Mouse (Mus musculus) limb, embryonic 11.5 days (tissue): ENCODE data around the gene Dlg4. TPM values are rescaled to one million over a fixed set of nuclear protein-coding genes. Genes with fewer than 3 reads are reported as not detected.

Experiments used
- ATAC-seq: fragments of 200-750 bp; cut with Nextera tagmentation; 2 replicates; pipeline ENCODE4 v1.8.0; 2017; ENCODE audit warnings: low read depth; ENCODE audit not compliant: insufficient number of reproducible peaks, low FRiP score, low TSS enrichment
- DNase-seq: peaks from one replicate; pipeline ENCODE4 v3.0.0-alpha.2; 2015; ENCODE audit warnings: low spot score
- H3K27ac ChIP-seq: fragments of 300-500 bp; sonication (generic); replicated peaks from 2 replicates; pipeline ENCODE4 v1.5.1; 2014; ENCODE audit warnings: low read depth, mild to moderate bottlenecking, low read length
- H3K27me3 ChIP-seq: fragments of 300-500 bp; sonication (generic); 2 replicates; pipeline ENCODE4 v1.6.1; 2014; ENCODE audit warnings: mild to moderate bottlenecking, low read length, mixed read lengths; ENCODE audit not compliant: control insufficient read depth, insufficient read depth
- H3K36me3 ChIP-seq: fragments of 300-500 bp; sonication (generic); 2 replicates; pipeline ENCODE4 v1.6.1; 2014; ENCODE audit warnings: mild to moderate bottlenecking, low read length, moderate library complexity, mixed read lengths; ENCODE audit not compliant: control insufficient read depth, insufficient read depth
- H3K4me1 ChIP-seq: fragments of 300-500 bp; sonication (generic); 2 replicates; pipeline ENCODE4 v1.6.1; 2014; ENCODE audit warnings: low read length, mixed read lengths; ENCODE audit not compliant: control insufficient read depth, insufficient read depth
- H3K4me2 ChIP-seq: fragments of 300-500 bp; sonication (generic); 2 replicates; pipeline ENCODE4 v1.6.1; 2014; ENCODE audit warnings: low read depth, mild to moderate bottlenecking, moderate library complexity; ENCODE audit not compliant: severe bottlenecking
- H3K4me3 ChIP-seq: fragments of 300-500 bp; sonication (generic); 2 replicates; pipeline ENCODE4 v1.5.1; 2014; ENCODE audit warnings: low read depth, low read length
- H3K9ac ChIP-seq: fragments of 300-500 bp; sonication (generic); 2 replicates; pipeline ENCODE4 v1.6.1; 2014; ENCODE audit warnings: mild to moderate bottlenecking, low read length
- H3K9me3 ChIP-seq: fragments of 300-500 bp; sonication (generic); 2 replicates; pipeline ENCODE4 v1.6.1; 2016; ENCODE audit warnings: low read length; ENCODE audit not compliant: control insufficient read depth
- WGBS: fragments of 180-500 bp; shearing (Covaris S2); extraction: QIAGEN DNeasy Blood & Tissue Kit; methylation state at CpG from one replicate; pipeline ENCODE4 v1.1.7; 2014; 5-methylcytosine and 5-hydroxymethylcytosine counted together
- polyA plus RNA-seq: library from polyadenylated mRNA; unstranded; fragments of >200 nt; fragmentation: Nextera tagmentation; extraction: Ambion mirVana; gene quantifications from 2 replicates; pipeline ENCODE4 v1.2.1, GENCODE M21; 2014

The Dlg4 gene
- polyA plus RNA-seq, 1 experiment from 2014 or later, result 10.8 TPM

DNA sequence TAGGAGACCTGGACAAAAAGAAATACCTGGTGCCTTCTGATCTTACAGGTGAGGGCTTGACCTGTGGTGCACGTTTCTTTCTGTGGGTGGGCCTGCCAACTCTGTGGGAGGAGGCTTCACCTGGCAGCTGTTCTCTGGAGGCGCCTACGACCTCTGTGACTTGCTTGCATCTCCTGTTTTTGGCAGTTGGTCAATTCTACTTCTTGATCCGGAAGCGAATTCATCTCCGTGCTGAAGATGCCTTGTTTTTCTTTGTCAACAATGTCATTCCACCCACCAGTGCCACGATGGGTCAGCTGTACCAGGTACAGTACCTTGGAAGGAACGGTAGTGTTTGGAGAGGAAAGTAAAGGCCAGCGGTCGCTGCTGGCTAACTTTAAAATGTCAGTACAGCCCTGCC lies 24.3 kb upstream of the Dlg4 start:
- H3K27me3 ChIP-seq, result no peaks in the 10 kb centered on the region
- H3K9me3 ChIP-seq, result no peaks in the 10 kb centered on the region
- peaks cover 4% of the 10 kb centered on the region; the same call in 1 of the 2 replicates for H3K4me1 ChIP-seq
- H3K4me2 ChIP-seq, result peak overlapping the region; percentile 55
- no peak for ATAC-seq
- 89% methylated on average over 10 of the region's 10 CpGs for WGBS
- H3K4me3 ChIP-seq, result peak overlapping the region; percentile 82
- no peak for DNase-seq
- H3K27ac ChIP-seq, result no peak overlapping the region
- H3K9ac ChIP-seq, result peak overlapping the region; percentile 17; the same call in 1 of the 2 replicates
- H3K36me3 ChIP-seq, result peaks cover 23% of the 10 kb centered on the region

DNA sequence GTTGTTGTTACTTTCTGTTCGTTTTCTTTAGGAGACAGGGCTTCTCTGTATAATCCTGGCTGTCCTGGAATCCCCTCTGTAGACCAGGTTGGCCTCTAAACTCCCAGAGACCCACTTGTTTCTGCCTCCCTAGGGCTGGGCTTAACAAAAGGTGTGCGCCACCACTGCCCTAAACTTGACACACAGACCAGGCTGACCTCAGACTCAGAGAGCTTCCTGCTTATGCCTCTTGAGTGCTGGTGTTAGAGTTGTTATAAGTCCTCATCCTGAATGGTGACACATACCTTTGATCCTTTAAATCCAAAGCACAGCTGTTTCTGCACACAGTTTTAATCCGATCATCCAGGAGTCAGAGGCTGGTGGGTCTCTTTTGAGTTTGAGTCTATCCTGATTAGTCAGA lies 23.8 kb upstream of the Dlg4 start:
- Histone ChIP-seq H3K27me3 (no peaks in the 10 kb centered on the region), H3K36me3 (peaks cover 23% of the 10 kb centered on the region), H3K9ac (no peak overlapping the region), H3K9me3 (no peaks in the 10 kb centered on the region), H3K4me1 (peaks cover 8% of the 10 kb centered on the region; the same call in 1 of the 2 replicates), H3K27ac (no peak overlapping the region), H3K4me3 (peak overlapping the region; percentile 82), H3K4me2 (no peak overlapping the region)
- 91% methylated on average over 3 of the region's 3 CpGs for WGBS
- DNase-seq (no peak), ATAC-seq (no peak)

DNA sequence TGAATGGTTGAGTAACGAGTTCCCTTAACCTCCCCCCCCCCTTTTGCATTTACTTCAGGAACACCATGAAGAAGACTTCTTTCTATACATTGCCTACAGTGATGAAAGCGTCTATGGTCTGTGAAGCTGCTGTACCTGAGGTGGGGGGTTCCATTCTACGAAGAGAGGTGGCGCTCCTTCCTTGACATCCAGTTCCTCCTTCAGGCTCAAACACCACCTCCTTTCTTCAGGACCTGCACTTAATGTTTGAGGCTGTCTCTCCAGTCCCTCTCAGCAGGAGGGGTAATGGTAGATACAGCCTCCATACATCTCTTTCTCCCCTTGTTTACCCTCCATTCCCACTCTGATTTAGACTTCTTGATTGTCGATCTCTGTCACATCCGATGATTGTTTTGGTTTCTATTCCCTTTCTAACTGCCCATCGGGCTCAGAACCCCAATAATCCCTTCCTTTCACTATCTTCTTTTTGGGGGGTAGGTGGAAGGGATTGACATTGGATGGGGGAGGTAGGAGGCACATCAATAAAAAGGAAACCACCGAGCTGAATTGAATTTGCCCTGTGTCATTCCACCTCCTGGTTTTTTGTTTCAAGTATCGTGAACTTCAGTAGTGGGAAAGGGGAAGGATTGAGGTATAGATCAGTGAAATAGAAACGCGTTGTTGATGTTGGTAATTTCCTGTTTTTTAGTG lies 22.2 kb upstream of the Dlg4 start:
- no peak for DNase-seq
- peak overlapping the region; percentile 98; the same call in 1 of the 2 replicates for H3K4me3 ChIP-seq

DNA sequence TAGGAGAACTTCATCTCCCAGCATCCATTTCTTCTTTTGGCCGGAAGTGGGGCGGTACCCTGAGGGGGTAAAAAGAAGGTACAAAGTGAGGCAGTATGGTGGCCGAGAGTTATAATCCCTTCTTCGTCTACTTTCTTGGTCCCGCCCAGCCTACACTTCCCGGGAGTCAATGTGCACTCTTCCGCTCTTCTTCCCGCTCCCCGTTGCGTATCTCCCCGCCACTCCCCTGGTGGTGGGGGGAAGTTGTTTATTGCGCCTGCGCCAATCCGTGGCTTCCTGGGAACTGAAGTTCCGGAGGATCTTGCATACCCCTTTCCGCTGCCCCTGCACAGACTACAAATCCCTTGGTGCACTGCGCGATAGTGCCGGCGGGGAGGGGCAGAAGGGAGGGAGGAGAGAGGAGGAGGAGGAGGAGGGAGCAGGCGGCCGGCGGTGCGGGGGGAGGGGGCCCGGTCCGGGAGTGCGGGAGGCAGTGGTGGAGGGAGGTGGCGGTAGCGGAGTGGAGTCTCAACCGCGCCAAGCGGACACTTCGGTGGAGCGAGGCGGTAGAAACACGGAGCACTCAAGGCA lies 21.3 kb upstream of the Dlg4 start, which contains the start of gene Phf23:
Gene Phf23 (plus strand): TSS at position 387 of the 570 bp plus-strand sequence.
- WGBS, result under 1% methylated on average over 36 of the region's 36 CpGs
- H3K27ac ChIP-seq, result peak within 1 kb of the TSS; percentile 97
- H3K27me3 ChIP-seq, result no peaks in the 10 kb centered on the region
- DNase-seq (peak; percentile 99), ATAC-seq (peak; percentile 76)
- H3K4me2 ChIP-seq, result peak within 1 kb of the TSS; percentile 48
- H3K4me3 ChIP-seq, result peak within 1 kb of the TSS; percentile 98
- peaks cover 10% of the 10 kb centered on the region; the same call in 1 of the 2 replicates for H3K4me1 ChIP-seq
- H3K36me3 ChIP-seq, result peaks cover 25% of the 10 kb centered on the region
- peak within 1 kb of the TSS; percentile 96 for H3K9ac ChIP-seq
- no peaks in the 10 kb centered on the region for H3K9me3 ChIP-seq

More for the DNA sequence above, 22.2 kb upstream of the Dlg4 start:
- Histone ChIP-seq H3K36me3 (peaks cover 25% of the 10 kb centered on the region), H3K27ac (no peak overlapping the region), H3K27me3 (no peaks in the 10 kb centered on the region), H3K4me1 (peaks cover 10% of the 10 kb centered on the region; the same call in 1 of the 2 replicates), H3K9me3 (no peaks in the 10 kb centered on the region), H3K4me2 (no peak overlapping the region), H3K9ac (no peak overlapping the region)
- WGBS, result 90% methylated on average over 11 of the region's 11 CpGs
- ATAC-seq, result no peak

DNA sequence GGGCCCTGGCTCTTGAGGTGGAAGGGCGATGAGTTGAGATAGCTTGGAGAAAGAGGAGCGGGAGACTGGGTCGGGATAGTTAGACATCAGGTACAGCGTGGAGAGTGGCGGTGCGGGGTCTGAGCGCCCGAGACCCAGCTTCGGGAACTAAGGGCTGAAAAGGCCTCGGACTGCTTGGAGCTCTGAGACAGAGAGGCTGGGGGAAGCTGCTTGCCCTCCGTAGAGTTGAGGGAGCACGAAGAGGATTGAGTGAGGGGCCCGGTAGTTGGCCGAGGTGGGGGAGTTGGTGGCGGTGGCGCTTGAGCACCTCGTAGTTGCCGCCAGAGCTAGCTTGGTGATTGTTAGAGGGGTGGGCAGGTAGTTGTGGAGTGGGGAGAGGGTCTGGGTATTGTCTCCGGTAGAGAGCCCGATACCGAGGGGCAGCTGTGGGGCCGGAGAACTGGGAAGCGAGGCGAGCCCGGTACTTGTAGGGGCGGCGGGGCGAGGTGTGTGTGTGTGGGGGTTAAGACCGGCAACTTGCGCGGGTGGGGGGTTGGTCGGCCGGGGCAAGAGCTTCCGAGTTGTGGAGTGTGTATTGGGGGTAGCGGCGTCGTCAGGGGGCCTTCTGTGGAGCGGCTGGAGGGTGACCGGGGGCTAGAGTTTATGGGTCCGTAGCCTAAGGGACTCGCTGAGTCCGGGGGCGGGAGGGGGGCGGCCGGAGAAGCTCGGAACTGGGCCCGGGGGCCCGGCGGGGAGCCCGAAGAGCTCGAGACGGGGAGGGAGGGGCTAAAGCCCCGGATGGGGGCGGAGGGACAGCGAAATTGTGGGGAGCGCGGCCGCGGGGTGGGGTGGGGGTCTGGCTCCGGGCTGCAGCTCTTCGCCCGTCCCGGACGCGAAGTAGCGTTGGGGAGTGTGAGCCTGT lies 20.3 kb upstream of the Dlg4 start:
- H3K27ac ChIP-seq, result peak overlapping the region; percentile 97
- H3K4me2 ChIP-seq, result peak overlapping the region; percentile 48
- DNase-seq (no peak), ATAC-seq (no peak)
- under 1% methylated on average over 62 of the region's 66 CpGs for WGBS
- H3K27me3 ChIP-seq, result no peaks in the 10 kb centered on the region
- peaks cover 10% of the 10 kb centered on the region; the same call in 1 of the 2 replicates for H3K4me1 ChIP-seq
- peak overlapping the region; percentile 98 for H3K4me3 ChIP-seq
- peaks cover 25% of the 10 kb centered on the region for H3K36me3 ChIP-seq
- H3K9me3 ChIP-seq, result no peaks in the 10 kb centered on the region
- H3K9ac ChIP-seq, result peak overlapping the region; percentile 96

DNA sequence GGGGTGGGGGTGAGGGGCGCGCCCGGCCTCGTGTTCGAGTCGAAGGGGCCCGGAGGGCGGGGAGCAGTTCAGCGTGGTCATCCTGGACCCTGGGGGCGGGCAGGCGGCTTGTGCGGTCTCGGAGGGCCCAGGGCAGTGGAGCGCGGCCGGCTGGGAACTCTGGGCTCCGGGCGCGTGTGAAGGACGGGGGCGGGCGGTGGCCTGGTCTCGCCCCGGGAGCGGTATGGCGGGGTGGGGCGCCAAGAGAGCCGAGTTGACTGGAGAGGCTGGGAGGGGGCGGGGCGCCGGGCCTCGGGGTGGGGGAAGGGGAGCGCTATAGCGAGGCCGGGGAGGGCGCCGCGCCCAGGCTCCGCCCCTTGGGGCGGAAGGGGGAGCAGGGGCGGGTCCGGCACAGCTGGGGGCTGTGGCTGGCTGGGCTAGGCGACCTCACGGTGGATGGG lies 19.7 kb upstream of the Dlg4 start:
- Histone ChIP-seq H3K9ac (peak overlapping the region; percentile 96), H3K4me2 (peak overlapping the region; percentile 48), H3K27ac (peak overlapping the region; percentile 97), H3K4me1 (peaks cover 15% of the 10 kb centered on the region; the same call in 1 of the 2 replicates), H3K36me3 (peaks cover 25% of the 10 kb centered on the region), H3K27me3 (no peaks in the 10 kb centered on the region), H3K4me3 (peak overlapping the region; percentile 98), H3K9me3 (no peaks in the 10 kb centered on the region)
- ATAC-seq (peak; percentile 52), DNase-seq (peak; percentile 91)
- 2% methylated on average over 30 of the region's 44 CpGs for WGBS

DNA sequence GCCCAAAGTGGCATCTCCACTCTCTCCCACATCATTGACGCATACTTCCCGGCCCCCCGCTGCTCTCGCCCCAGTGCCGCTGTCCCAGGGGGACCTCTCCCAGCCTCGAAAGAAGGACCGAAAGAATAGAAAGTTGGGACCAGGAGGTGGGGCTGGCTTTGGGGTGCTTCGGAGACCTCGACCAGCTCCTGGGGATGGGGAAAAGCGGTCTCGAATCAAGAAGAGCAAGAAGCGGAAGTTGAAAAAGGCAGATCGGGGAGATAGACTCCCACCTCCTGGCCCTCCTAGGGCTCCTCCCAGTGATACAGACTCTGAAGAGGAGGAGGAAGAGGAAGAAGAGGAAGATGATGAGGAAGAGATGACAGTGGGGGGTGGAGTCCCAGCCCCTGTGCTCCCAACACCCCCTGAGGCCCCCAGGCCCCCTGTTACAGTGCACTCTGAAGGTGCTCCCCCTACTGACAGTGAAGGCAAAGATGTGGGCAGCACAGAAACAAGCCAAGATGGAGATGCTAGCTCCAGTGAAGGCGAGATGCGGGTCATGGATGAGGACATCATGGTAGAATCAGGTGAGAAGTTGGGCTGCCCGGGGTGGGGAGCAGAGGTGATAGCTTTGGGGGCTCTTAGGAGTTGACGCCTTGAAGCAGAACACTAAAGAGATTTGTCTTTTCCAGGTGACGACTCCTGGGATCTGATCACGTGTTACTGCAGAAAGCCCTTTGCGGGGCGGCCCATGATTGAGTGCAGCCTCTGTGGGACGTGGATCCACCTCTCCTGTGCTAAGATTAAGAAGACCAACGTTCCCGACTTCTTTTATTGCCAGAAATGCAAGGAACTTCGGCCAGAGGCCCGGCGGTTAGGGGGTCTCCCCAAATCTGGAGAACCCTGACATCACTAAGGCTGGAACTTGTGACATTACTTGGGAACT lies 17.9 kb upstream of the Dlg4 start:
- Histone ChIP-seq H3K4me3 (no peak overlapping the region), H3K36me3 (peaks cover 22% of the 10 kb centered on the region), H3K4me2 (no peak overlapping the region), H3K9ac (no peak overlapping the region), H3K9me3 (no peaks in the 10 kb centered on the region), H3K27ac (no peak overlapping the region), H3K27me3 (no peaks in the 10 kb centered on the region), H3K4me1 (peaks cover 14% of the 10 kb centered on the region; the same call in 1 of the 2 replicates)
- 92% methylated on average over 27 of the region's 27 CpGs for WGBS
- DNase-seq (no peak), ATAC-seq (no peak)
